Mouse (Mus musculus): ENCODE data around the gene Lsamp. TPM values are rescaled to one million over a fixed set of nuclear protein-coding genes. Genes with fewer than 3 reads are reported as not detected.

Gene Lsamp
- total and polyA plus RNA-seq, 2 experiments from 2014 or later = 116 to 210 TPM

GRCm38 (mm10) chr16:42164941-42165340 is 2180.8 kb downstream of the Lsamp start:
- H3K4me1 ChIP-seq (ENCODE audit: insufficient read depth, low read length) = no peaks in the 10 kb centered on the region
- H3K4me2 ChIP-seq (ENCODE audit: low read depth, low read length, poor library complexity, severe bottlenecking) = no peak overlapping the region
- no peak overlapping the region for H3K27ac ChIP-seq (ENCODE audit: low read depth, low read length)
- H3K4me3 ChIP-seq (ENCODE audit: low read depth, low read length) = no peak overlapping the region
- ATAC-seq (ENCODE audit: low FRiP score) (no peak), DNase-seq (ENCODE audit: low spot score) (peak; percentile 92)
- no peaks in the 10 kb centered on the region for H3K9me3 ChIP-seq (ENCODE audit: low read length)
- no peaks in the 10 kb centered on the region for H3K36me3 ChIP-seq (ENCODE audit: insufficient read depth, low read length)
- peak; percentile 100 for TF ChIP-seq CTCF (IDR thresholded peaks at IDR 0.05)
- H3K9ac ChIP-seq (replicated peaks; ENCODE audit: low read length, poor library complexity, severe bottlenecking) = no peak overlapping the region
- H3K27me3 ChIP-seq (ENCODE audit: insufficient read depth, low read length) = no peaks in the 10 kb centered on the region

GRCm38 (mm10) chr16:42168292-42168691 is 2184.1 kb downstream of the Lsamp start:
- Histone ChIP-seq H3K4me1 (ENCODE audit: insufficient read depth, low read length) (no peaks in the 10 kb centered on the region), H3K36me3 (ENCODE audit: insufficient read depth, low read length) (no peaks in the 10 kb centered on the region), H3K27ac (ENCODE audit: low read depth, low read length) (no peak overlapping the region), H3K9ac (replicated peaks; ENCODE audit: low read length, poor library complexity, severe bottlenecking) (no peak overlapping the region), H3K9me3 (ENCODE audit: low read length) (no peaks in the 10 kb centered on the region), H3K27me3 (ENCODE audit: insufficient read depth, low read length) (no peaks in the 10 kb centered on the region), H3K4me2 (ENCODE audit: low read depth, low read length, poor library complexity, severe bottlenecking) (no peak overlapping the region), H3K4me3 (ENCODE audit: low read depth, low read length) (no peak overlapping the region)
- DNase-seq (ENCODE audit: low spot score) (no peak), ATAC-seq (ENCODE audit: low FRiP score) (no peak)
- WGBS = 93% methylated on average over 9 of the region's 9 CpGs
- no peak for TF ChIP-seq CTCF (IDR thresholded peaks at IDR 0.05)

GRCm38 (mm10) chr16:42169447-42170140 is 2185.4 kb downstream of the Lsamp start:
- H3K9ac ChIP-seq (replicated peaks; ENCODE audit: low read length, poor library complexity, severe bottlenecking) = no peak overlapping the region
- H3K27ac ChIP-seq (ENCODE audit: low read depth, low read length) = no peak overlapping the region
- H3K4me3 ChIP-seq (ENCODE audit: low read depth, low read length) = no peak overlapping the region
- peak; percentile 97 for TF ChIP-seq CTCF (IDR thresholded peaks at IDR 0.05)
- no peak overlapping the region for H3K4me2 ChIP-seq (ENCODE audit: low read depth, low read length, poor library complexity, severe bottlenecking)
- 25% methylated on average over 8 of the region's 8 CpGs for WGBS
- DNase-seq (ENCODE audit: low spot score) (peak; percentile 87), ATAC-seq (ENCODE audit: low FRiP score) (no peak)
- no peaks in the 10 kb centered on the region for H3K9me3 ChIP-seq (ENCODE audit: low read length)
- H3K36me3 ChIP-seq (ENCODE audit: insufficient read depth, low read length) = no peaks in the 10 kb centered on the region
- H3K27me3 ChIP-seq (ENCODE audit: insufficient read depth, low read length) = no peaks in the 10 kb centered on the region
- H3K4me1 ChIP-seq (ENCODE audit: insufficient read depth, low read length) = no peaks in the 10 kb centered on the region

GRCm38 (mm10) chr16:42172476-42172875 is 2188.3 kb downstream of the Lsamp start:
- ATAC-seq (ENCODE audit: low FRiP score) = no peak
- Histone ChIP-seq H3K27me3 (ENCODE audit: insufficient read depth, low read length) (no peaks in the 10 kb centered on the region), H3K4me1 (ENCODE audit: insufficient read depth, low read length) (no peaks in the 10 kb centered on the region), H3K27ac (ENCODE audit: low read depth, low read length) (no peak overlapping the region), H3K9me3 (ENCODE audit: low read length) (no peaks in the 10 kb centered on the region), H3K36me3 (ENCODE audit: insufficient read depth, low read length) (no peaks in the 10 kb centered on the region), H3K4me3 (ENCODE audit: low read depth, low read length) (no peak overlapping the region), H3K9ac (replicated peaks; ENCODE audit: low read length, poor library complexity, severe bottlenecking) (no peak overlapping the region), H3K4me2 (ENCODE audit: low read depth, low read length, poor library complexity, severe bottlenecking) (0 out of 2 replicates have a peak overlapping the region, but pooled peaks have one; percentile 3)
- peak; percentile 89 for DNase-seq (ENCODE audit: low spot score)
- WGBS = 23% methylated on average over 11 of the region's 11 CpGs
- TF ChIP-seq CTCF (IDR thresholded peaks at IDR 0.05) = peak; percentile 91

- TF ChIP-seq CTCF (IDR thresholded peaks at IDR 0.05) = no peak
- H3K27ac ChIP-seq (ENCODE audit: low read depth, low read length) = no peak overlapping the region
- no peak overlapping the region for H3K4me2 ChIP-seq (ENCODE audit: low read depth, low read length, poor library complexity, severe bottlenecking)
- H3K9me3 ChIP-seq (ENCODE audit: low read length) = no peaks in the 10 kb centered on the region
- no peak overlapping the region for H3K4me3 ChIP-seq (ENCODE audit: low read depth, low read length)
- H3K36me3 ChIP-seq (ENCODE audit: insufficient read depth, low read length) = no peaks in the 10 kb centered on the region
- DNase-seq (ENCODE audit: low spot score) (peak; percentile 53), ATAC-seq (ENCODE audit: low FRiP score) (no peak)
- no peak overlapping the region for H3K9ac ChIP-seq (replicated peaks; ENCODE audit: low read length, poor library complexity, severe bottlenecking)
- H3K27me3 ChIP-seq (ENCODE audit: insufficient read depth, low read length) = no peaks in the 10 kb centered on the region
- 78% methylated on average over 3 of the region's 3 CpGs for WGBS
- no peaks in the 10 kb centered on the region for H3K4me1 ChIP-seq (ENCODE audit: insufficient read depth, low read length)
Measured at GRCm38 (mm10) chr16:42178866-42179265, 2194.7 kb downstream of the Lsamp start.

- no peak for TF ChIP-seq CTCF (IDR thresholded peaks at IDR 0.05)
- ATAC-seq (ENCODE audit: low FRiP score) = no peak
- DNase-seq (ENCODE audit: low spot score) = no peak
- WGBS = 87% methylated on average over 6 of the region's 6 CpGs
- no peak overlapping the region for H3K4me3 ChIP-seq (ENCODE audit: low read depth, low read length)
- H3K27me3 ChIP-seq (ENCODE audit: insufficient read depth, low read length) = no peaks in the 10 kb centered on the region
- no peak overlapping the region for H3K4me2 ChIP-seq (ENCODE audit: low read depth, low read length, poor library complexity, severe bottlenecking)
- H3K27ac ChIP-seq (ENCODE audit: low read depth, low read length) = no peak overlapping the region
- H3K36me3 ChIP-seq (ENCODE audit: insufficient read depth, low read length) = no peaks in the 10 kb centered on the region
- H3K4me1 ChIP-seq (ENCODE audit: insufficient read depth, low read length) = no peaks in the 10 kb centered on the region
- H3K9me3 ChIP-seq (ENCODE audit: low read length) = no peaks in the 10 kb centered on the region
- H3K9ac ChIP-seq (replicated peaks; ENCODE audit: low read length, poor library complexity, severe bottlenecking) = no peak overlapping the region
Measured at GRCm38 (mm10) chr16:42180025-42180424, 2195.9 kb downstream of the Lsamp start.

All from midbrain, postnatal 0 days (tissue).